Mouse (Mus musculus): ENCODE data around the gene Nrp1. TPM values are rescaled to one million over a fixed set of nuclear protein-coding genes. Genes with fewer than 3 reads are reported as not detected.

Gene Nrp1
- polyA plus RNA-seq, 1 experiment from 2014 or later, result 158 TPM

GRCm38 (mm10) chr8:128391182-128391760 is 32.9 kb downstream of the Nrp1 start:
- H3K36me3 ChIP-seq (ENCODE audit: insufficient read depth, low read length), result no peaks in the 10 kb centered on the region
- no peak overlapping the region for H3K4me3 ChIP-seq (ENCODE audit: low read depth, low read length)
- no peaks in the 10 kb centered on the region for H3K9me3 ChIP-seq (ENCODE audit: low read length)
- ATAC-seq (no peak), DNase-seq (ENCODE audit: low spot score) (no peak)
- 69% methylated on average over 4 of the region's 4 CpGs for WGBS
- H3K4me1 ChIP-seq (ENCODE audit: insufficient read depth, low read depth, low read length), result peaks cover 6% of the 10 kb centered on the region; the same call in 1 of the 2 replicates
- TF ChIP-seq EP300 (IDR thresholded peaks at IDR 0.05) (no peak), CTCF (IDR thresholded peaks at IDR 0.05) (no peak)
- no peak overlapping the region for H3K27ac ChIP-seq (ENCODE audit: low read length)
- H3K4me2 ChIP-seq (replicated peaks; ENCODE audit: low read depth, low read length), result no peak overlapping the region
- H3K27me3 ChIP-seq (replicated peaks; ENCODE audit: insufficient read depth, low read length), result no peaks in the 10 kb centered on the region
- no peak overlapping the region for H3K9ac ChIP-seq (replicated peaks; ENCODE audit: low read depth)

- no peak for TF ChIP-seq CTCF (IDR thresholded peaks at IDR 0.05)
- TF ChIP-seq EP300 (IDR thresholded peaks at IDR 0.05), result no peak
- H3K9me3 ChIP-seq (ENCODE audit: low read length), result no peaks in the 10 kb centered on the region
- H3K4me1 ChIP-seq (ENCODE audit: insufficient read depth, low read depth, low read length), result peaks cover 6% of the 10 kb centered on the region; the same call in 1 of the 2 replicates
- no peaks in the 10 kb centered on the region for H3K36me3 ChIP-seq (ENCODE audit: insufficient read depth, low read length)
- no peak for DNase-seq (ENCODE audit: low spot score)
- WGBS, result 79% methylated on average over 5 of the region's 5 CpGs
- H3K27ac ChIP-seq (ENCODE audit: low read length), result no peak overlapping the region
- H3K27me3 ChIP-seq (replicated peaks; ENCODE audit: insufficient read depth, low read length), result no peaks in the 10 kb centered on the region
- H3K4me3 ChIP-seq (ENCODE audit: low read depth, low read length), result no peak overlapping the region
- no peak overlapping the region for H3K4me2 ChIP-seq (replicated peaks; ENCODE audit: low read depth, low read length)
- H3K9ac ChIP-seq (replicated peaks; ENCODE audit: low read depth), result no peak overlapping the region
- ATAC-seq, result no peak
Measured at GRCm38 (mm10) chr8:128394671-128395193, 36.3 kb downstream of the Nrp1 start.

DNA sequence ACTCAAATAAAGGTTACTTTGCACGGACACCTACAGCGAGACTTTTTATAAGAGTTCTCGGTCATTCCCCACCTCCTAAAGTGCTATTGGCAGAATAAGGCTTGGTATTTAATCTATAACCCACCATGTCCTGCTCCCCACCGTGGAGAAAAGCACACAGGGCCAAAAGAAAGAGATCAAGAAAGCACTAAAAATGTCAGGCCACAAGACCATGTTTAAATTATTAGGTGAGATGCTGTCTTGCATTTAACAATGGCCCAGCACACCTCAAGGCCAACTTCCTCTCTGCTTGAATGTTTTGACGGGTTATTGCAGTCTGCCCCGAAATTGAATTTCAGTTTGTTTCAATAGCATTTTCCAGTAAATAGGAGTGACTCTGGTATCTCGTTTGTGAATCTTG is 38.6 kb downstream of the Nrp1 start:
- H3K4me3 ChIP-seq (ENCODE audit: low read depth, low read length), result no peak overlapping the region
- DNase-seq (ENCODE audit: low spot score), result no peak
- H3K36me3 ChIP-seq (ENCODE audit: insufficient read depth, low read length), result no peaks in the 10 kb centered on the region
- H3K9me3 ChIP-seq (ENCODE audit: low read length), result no peaks in the 10 kb centered on the region
- TF ChIP-seq EP300 (IDR thresholded peaks at IDR 0.05) (no peak), CTCF (IDR thresholded peaks at IDR 0.05) (no peak)
- no peaks in the 10 kb centered on the region for H3K27me3 ChIP-seq (replicated peaks; ENCODE audit: insufficient read depth, low read length)
- whole genome bisulfite sequencing, result 48% methylated on average over 7 of the region's 7 CpGs
- no peak overlapping the region for H3K9ac ChIP-seq (replicated peaks; ENCODE audit: low read depth)
- H3K27ac ChIP-seq (ENCODE audit: low read length), result no peak overlapping the region
- no peak for ATAC-seq
- H3K4me1 ChIP-seq (ENCODE audit: insufficient read depth, low read depth, low read length), result peaks cover 6% of the 10 kb centered on the region; the same call in 1 of the 2 replicates
- H3K4me2 ChIP-seq (replicated peaks; ENCODE audit: low read depth, low read length), result no peak overlapping the region

DNA sequence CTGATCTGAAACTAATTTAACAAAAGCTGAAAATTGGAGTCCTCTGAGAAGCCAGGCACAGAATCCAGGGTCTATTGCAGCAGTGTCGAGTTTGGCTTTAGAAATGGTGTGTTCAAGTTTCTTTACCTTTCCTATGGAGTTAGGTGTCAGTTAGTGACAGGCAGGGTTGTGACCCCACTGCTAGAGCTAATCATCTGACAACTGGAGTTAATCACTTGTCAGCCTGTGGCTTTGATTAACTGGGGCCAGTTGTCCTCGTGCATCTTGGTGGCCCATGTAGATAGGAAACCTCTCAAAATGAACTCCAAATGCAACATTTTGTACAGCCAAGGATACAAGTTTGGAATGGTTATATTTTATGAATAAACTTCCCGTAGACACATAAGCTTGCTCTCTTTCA is 39.0 kb downstream of the Nrp1 start:
- Histone ChIP-seq H3K4me2 (replicated peaks; ENCODE audit: low read depth, low read length) (no peak overlapping the region), H3K27ac (ENCODE audit: low read length) (no peak overlapping the region), H3K4me3 (ENCODE audit: low read depth, low read length) (no peak overlapping the region), H3K9me3 (ENCODE audit: low read length) (no peaks in the 10 kb centered on the region), H3K27me3 (replicated peaks; ENCODE audit: insufficient read depth, low read length) (no peaks in the 10 kb centered on the region), H3K36me3 (ENCODE audit: insufficient read depth, low read length) (no peaks in the 10 kb centered on the region), H3K9ac (replicated peaks; ENCODE audit: low read depth) (no peak overlapping the region), H3K4me1 (ENCODE audit: insufficient read depth, low read depth, low read length) (peaks cover 6% of the 10 kb centered on the region; the same call in 1 of the 2 replicates)
- WGBS, result 58% methylated on average over 3 of the region's 3 CpGs
- TF ChIP-seq EP300 (IDR thresholded peaks at IDR 0.05) (no peak), CTCF (IDR thresholded peaks at IDR 0.05) (no peak)
- ATAC-seq, result no peak
- no peak for DNase-seq (ENCODE audit: low spot score)

DNA sequence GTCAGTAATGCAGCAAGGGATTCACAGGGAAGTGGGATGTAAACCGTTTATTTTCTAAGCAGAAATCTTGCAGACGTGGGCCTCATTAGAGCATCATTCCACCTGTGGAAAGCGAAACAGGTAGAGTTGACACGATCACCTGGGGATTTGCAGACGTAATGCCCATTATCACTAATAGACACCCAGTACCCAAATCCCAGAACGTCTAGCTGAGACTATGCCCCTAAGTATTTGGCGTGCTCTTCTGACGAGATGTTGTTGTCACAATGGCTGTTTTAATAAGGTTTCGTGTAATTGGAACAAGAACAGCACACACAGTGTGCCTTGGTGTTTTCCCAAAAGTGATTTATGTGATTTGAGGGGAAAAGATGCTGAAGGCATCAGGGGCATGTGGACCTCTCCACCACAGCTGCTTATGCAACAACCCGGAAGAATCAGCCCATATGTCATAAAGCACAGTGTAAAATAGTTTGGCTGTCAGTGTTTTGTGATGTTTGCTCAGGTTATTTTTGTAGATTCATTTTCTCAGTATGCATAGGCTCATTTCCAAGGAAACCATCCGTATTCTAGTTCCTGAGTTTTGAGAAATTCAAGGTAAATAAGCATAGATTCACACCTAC is 40.2 kb downstream of the Nrp1 start:
- H3K4me2 ChIP-seq (replicated peaks; ENCODE audit: low read depth, low read length), result no peak overlapping the region

GRCm38 (mm10) chr8:128400286-128400685 is 41.9 kb downstream of the Nrp1 start:
- H3K27me3 ChIP-seq (replicated peaks; ENCODE audit: insufficient read depth, low read length), result no peaks in the 10 kb centered on the region
- H3K9ac ChIP-seq (replicated peaks; ENCODE audit: low read depth), result no peak overlapping the region
- no peak for DNase-seq (ENCODE audit: low spot score)
- no peaks in the 10 kb centered on the region for H3K9me3 ChIP-seq (ENCODE audit: low read length)
- H3K36me3 ChIP-seq (ENCODE audit: insufficient read depth, low read length), result no peaks in the 10 kb centered on the region
- H3K4me2 ChIP-seq (replicated peaks; ENCODE audit: low read depth, low read length), result no peak overlapping the region
- no peak overlapping the region for H3K4me3 ChIP-seq (ENCODE audit: low read depth, low read length)
- no peak for TF ChIP-seq CTCF (IDR thresholded peaks at IDR 0.05)
- 60% methylated on average over 5 of the region's 5 CpGs for WGBS
- H3K27ac ChIP-seq (ENCODE audit: low read length), result no peak overlapping the region
- H3K4me1 ChIP-seq (ENCODE audit: insufficient read depth, low read depth, low read length), result no peaks in the 10 kb centered on the region
- ATAC-seq, result no peak

More for the DNA sequence above, 40.2 kb downstream of the Nrp1 start:
- ATAC-seq, result no peak
- Histone ChIP-seq H3K27me3 (replicated peaks; ENCODE audit: insufficient read depth, low read length) (no peaks in the 10 kb centered on the region), H3K9me3 (ENCODE audit: low read length) (no peaks in the 10 kb centered on the region), H3K4me3 (ENCODE audit: low read depth, low read length) (no peak overlapping the region), H3K4me1 (ENCODE audit: insufficient read depth, low read depth, low read length) (peaks cover 6% of the 10 kb centered on the region; the same call in 1 of the 2 replicates), H3K27ac (ENCODE audit: low read length) (no peak overlapping the region), H3K9ac (replicated peaks; ENCODE audit: low read depth) (no peak overlapping the region), H3K36me3 (ENCODE audit: insufficient read depth, low read length) (no peaks in the 10 kb centered on the region)
- 77% methylated on average over 11 of the region's 11 CpGs for WGBS
- no peak for DNase-seq (ENCODE audit: low spot score)
- TF ChIP-seq EP300 (IDR thresholded peaks at IDR 0.05) (no peak), CTCF (IDR thresholded peaks at IDR 0.05) (no peak)
